Mouse (Mus musculus) stomach, embryonic 15.5 days (tissue): ENCODE results near the gene Skp2. TPM values are rescaled to one million over a fixed set of nuclear protein-coding genes. Genes with fewer than 3 reads are reported as not detected.

Experiments
- ATAC-seq: fragments of 200-750 bp; cut with Nextera tagmentation; 2 replicates; pipeline ENCODE4 v1.8.0; 2017; ENCODE audit warnings: low read depth, moderate number of reproducible peaks, moderate TSS enrichment; ENCODE audit not compliant: insufficient read depth, low FRiP score
- H3K27ac ChIP-seq: fragments of 300-500 bp; sonication (generic); 2 replicates; pipeline ENCODE4 v1.5.1; 2015; ENCODE audit warnings: mild to moderate bottlenecking, inconsistent platforms
- H3K27me3 ChIP-seq: fragments of 300-500 bp; sonication (generic); replicated peaks from 2 replicates; pipeline ENCODE4 v1.6.1; 2015; ENCODE audit warnings: inconsistent platforms
- H3K36me3 ChIP-seq: fragments of 300-500 bp; sonication (generic); 2 replicates; pipeline ENCODE4 v1.6.1; 2015; ENCODE audit warnings: inconsistent platforms
- H3K4me1 ChIP-seq: fragments of 300-500 bp; sonication (generic); 2 replicates; pipeline ENCODE4 v1.6.1; 2015; ENCODE audit warnings: inconsistent platforms
- H3K4me2 ChIP-seq: fragments of 300-500 bp; sonication (generic); 2 replicates; pipeline ENCODE4 v1.6.1; 2015; ENCODE audit warnings: mild to moderate bottlenecking, inconsistent platforms
- H3K4me3 ChIP-seq: fragments of 300-500 bp; sonication (generic); replicated peaks from 2 replicates; pipeline ENCODE4 v1.5.1; 2015; ENCODE audit warnings: inconsistent platforms
- H3K9ac ChIP-seq: fragments of 300-500 bp; sonication (generic); 2 replicates; pipeline ENCODE4 v1.6.1; 2015; ENCODE audit warnings: inconsistent platforms
- H3K9me3 ChIP-seq: fragments of 300-500 bp; sonication (generic); 2 replicates; pipeline ENCODE4 v1.6.1; 2016; ENCODE audit warnings: inconsistent platforms
- WGBS: fragments of 180-500 bp; shearing (Covaris S2); methylation state at CpG from one replicate; pipeline ENCODE4 v1.1.7; 2015; 5-methylcytosine and 5-hydroxymethylcytosine counted together
- polyA plus RNA-seq: library from polyadenylated mRNA; unstranded; fragments of >200 nt; fragmentation: Nextera tagmentation; extraction: Ambion mirVana; gene quantifications from 2 replicates; pipeline ENCODE4 v1.2.1, GENCODE M21; 2015

Gene Skp2
- polyA plus RNA-seq, 1 experiment from 2014 or later, result 52.5 TPM

DNA sequence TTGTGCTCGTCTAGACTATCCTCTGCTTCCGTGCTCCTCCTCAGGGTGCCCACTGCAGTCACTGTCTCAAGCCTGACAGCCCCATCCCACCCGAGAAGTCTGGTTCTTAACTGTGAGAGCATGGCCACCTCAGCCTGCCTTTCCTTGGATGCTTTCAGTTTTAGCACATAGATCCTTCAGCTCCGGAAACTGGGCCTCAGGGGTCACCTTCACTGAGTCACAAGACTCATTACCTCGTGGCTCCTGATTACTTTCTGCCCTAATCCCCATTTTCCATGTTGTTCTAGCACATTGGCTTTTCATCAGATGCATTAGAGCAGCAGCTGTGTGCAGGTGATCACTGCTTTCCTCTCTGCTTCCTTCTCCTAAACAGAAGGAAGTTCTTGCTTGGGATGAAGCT, 67.8 kb downstream of the Skp2 start:
- 70% methylated on average over 5 of the region's 5 CpGs for WGBS
- Histone ChIP-seq H3K4me2 (no peak overlapping the region), H3K4me1 (no peaks in the 10 kb centered on the region), H3K36me3 (peaks cover 5% of the 10 kb centered on the region; the same call in 1 of the 2 replicates), H3K27ac (no peak overlapping the region), H3K9ac (no peak overlapping the region), H3K27me3 (no peaks in the 10 kb centered on the region), H3K9me3 (no peaks in the 10 kb centered on the region), H3K4me3 (no peak overlapping the region)
- no peak for ATAC-seq

DNA sequence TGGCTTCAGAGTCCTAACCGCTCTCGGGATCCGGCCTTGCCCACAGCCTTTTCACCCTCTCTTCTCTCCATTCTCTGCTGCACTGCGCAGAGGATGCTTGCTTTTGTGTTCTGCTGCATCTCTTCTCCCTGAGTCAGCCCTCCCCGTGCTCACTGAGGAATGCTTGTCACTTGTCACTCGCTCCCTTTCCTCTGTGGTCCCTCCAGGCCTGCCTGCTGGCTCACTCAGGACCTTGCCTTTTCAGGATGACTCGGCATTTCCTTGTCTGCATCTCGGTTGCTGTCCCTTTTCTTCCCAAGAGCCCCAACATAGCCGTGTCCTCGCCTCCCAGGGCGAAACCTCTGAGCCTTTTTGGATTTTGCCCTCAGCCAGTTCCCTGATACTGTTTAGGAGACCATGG, 68.4 kb downstream of the Skp2 start:
- Histone ChIP-seq H3K36me3 (peaks cover 5% of the 10 kb centered on the region; the same call in 1 of the 2 replicates), H3K27me3 (no peaks in the 10 kb centered on the region), H3K9ac (no peak overlapping the region), H3K4me1 (no peaks in the 10 kb centered on the region), H3K4me3 (no peak overlapping the region), H3K4me2 (no peak overlapping the region), H3K27ac (no peak overlapping the region), H3K9me3 (no peaks in the 10 kb centered on the region)
- ATAC-seq, result no peak
- WGBS, result 81% methylated on average over 11 of the region's 11 CpGs

DNA sequence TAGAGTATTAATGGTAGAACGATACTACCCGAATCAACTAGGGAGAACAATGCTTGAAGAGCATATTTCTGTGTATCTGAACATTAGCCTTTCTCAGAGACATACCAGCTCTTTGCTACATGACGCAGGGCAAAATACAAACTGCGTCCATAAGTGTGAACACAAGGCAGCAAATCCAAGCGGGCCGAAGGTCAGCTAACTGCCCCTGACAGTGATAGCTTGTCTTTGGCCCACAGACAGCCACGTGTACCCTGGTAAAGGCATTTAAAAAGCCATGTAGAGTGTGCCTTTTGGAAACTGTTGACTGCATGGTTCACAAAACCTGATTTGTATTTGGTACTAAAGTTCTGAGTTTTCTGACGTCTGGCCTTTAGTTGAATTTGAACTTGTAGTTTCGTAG, 72.5 kb downstream of the Skp2 start:
- H3K27ac ChIP-seq, result no peak overlapping the region
- H3K36me3 ChIP-seq, result no peaks in the 10 kb centered on the region
- H3K9me3 ChIP-seq, result no peaks in the 10 kb centered on the region
- H3K4me2 ChIP-seq, result no peak overlapping the region
- no peak overlapping the region for H3K4me3 ChIP-seq
- no peak for ATAC-seq
- no peak overlapping the region for H3K9ac ChIP-seq
- 82% methylated on average over 9 of the region's 9 CpGs for WGBS
- no peaks in the 10 kb centered on the region for H3K27me3 ChIP-seq
- H3K4me1 ChIP-seq, result peaks cover 6% of the 10 kb centered on the region

GRCm38 (mm10) chr15:9081294-9081693, 73.9 kb downstream of the Skp2 start:
- no peaks in the 10 kb centered on the region for H3K9me3 ChIP-seq
- no peaks in the 10 kb centered on the region for H3K36me3 ChIP-seq
- 72% methylated on average over 3 of the region's 3 CpGs for WGBS
- no peaks in the 10 kb centered on the region for H3K27me3 ChIP-seq
- no peak overlapping the region for H3K4me2 ChIP-seq
- peaks cover 8% of the 10 kb centered on the region for H3K4me1 ChIP-seq
- ATAC-seq, result peak; percentile 38; the same call in 1 of the 2 replicates
- H3K27ac ChIP-seq, result no peak overlapping the region
- no peak overlapping the region for H3K4me3 ChIP-seq
- no peak overlapping the region for H3K9ac ChIP-seq

DNA sequence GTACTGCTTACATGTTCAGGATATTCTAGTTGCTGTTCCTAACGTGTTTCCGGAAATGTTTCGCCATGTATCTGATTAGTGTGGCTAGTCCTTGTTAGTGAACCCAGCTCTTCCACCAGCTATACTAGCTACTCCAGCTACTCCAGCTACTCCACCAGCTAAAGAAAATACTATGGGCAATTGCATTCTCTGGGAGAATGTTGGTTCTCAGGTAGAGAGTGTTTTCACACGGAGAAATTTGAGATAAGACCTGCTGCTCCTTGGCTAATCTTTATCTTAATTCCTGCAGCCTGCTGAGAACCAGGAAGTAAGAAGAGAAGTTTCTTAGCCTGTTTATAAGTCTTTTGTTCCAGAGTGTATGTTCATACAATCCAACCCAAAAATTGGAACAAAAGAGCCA, 75.0 kb downstream of the Skp2 start:
- Histone ChIP-seq H3K27me3 (no peaks in the 10 kb centered on the region), H3K9ac (no peak overlapping the region), H3K4me3 (no peak overlapping the region), H3K9me3 (no peaks in the 10 kb centered on the region), H3K4me2 (peak overlapping the region; percentile 19; the same call in 1 of the 2 replicates), H3K4me1 (peaks cover 10% of the 10 kb centered on the region), H3K36me3 (no peaks in the 10 kb centered on the region), H3K27ac (peak overlapping the region; percentile 40)
- peak; percentile 48; the same call in 1 of the 2 replicates for ATAC-seq
- WGBS, result 53% methylated on average over 4 of the region's 4 CpGs

DNA sequence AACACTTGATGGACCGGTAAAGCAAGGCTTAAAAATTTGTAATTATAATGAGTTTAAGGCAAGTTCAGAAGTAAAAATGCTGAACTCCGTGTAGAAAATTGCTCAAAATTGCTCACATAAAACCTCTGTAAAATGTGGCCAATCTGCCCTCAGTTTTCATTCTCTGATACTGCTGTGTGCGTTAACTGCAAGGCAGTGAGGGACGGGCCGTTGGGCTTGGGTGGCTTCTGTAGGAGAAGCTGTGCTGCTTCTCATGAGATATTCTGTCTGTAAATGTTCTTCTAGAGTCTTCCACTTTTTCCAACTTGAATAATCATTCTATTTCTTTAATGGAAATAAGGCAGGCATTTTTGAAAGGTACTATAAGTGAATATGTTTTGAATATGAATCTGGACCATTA, 75.6 kb downstream of the Skp2 start:
- no peak for ATAC-seq
- Histone ChIP-seq H3K36me3 (no peaks in the 10 kb centered on the region), H3K4me1 (peaks cover 15% of the 10 kb centered on the region), H3K27me3 (no peaks in the 10 kb centered on the region), H3K9me3 (no peaks in the 10 kb centered on the region), H3K27ac (peak overlapping the region; percentile 44; the same call in 1 of the 2 replicates), H3K9ac (no peak overlapping the region), H3K4me2 (no peak overlapping the region), H3K4me3 (no peak overlapping the region)
- WGBS, result 47% methylated on average over 5 of the region's 5 CpGs

- ATAC-seq, result peak; percentile 59; the same call in 1 of the 2 replicates
- Histone ChIP-seq H3K27me3 (no peaks in the 10 kb centered on the region), H3K9ac (no peak overlapping the region), H3K4me2 (no peak overlapping the region), H3K9me3 (no peaks in the 10 kb centered on the region), H3K4me1 (peaks cover 22% of the 10 kb centered on the region), H3K27ac (peak overlapping the region; percentile 49), H3K4me3 (no peak overlapping the region), H3K36me3 (no peaks in the 10 kb centered on the region)
- WGBS, result 54% methylated on average over 12 of the region's 12 CpGs
Observed at GRCm38 (mm10) chr15:9078481-9079300, 76.5 kb downstream of the Skp2 start.

DNA sequence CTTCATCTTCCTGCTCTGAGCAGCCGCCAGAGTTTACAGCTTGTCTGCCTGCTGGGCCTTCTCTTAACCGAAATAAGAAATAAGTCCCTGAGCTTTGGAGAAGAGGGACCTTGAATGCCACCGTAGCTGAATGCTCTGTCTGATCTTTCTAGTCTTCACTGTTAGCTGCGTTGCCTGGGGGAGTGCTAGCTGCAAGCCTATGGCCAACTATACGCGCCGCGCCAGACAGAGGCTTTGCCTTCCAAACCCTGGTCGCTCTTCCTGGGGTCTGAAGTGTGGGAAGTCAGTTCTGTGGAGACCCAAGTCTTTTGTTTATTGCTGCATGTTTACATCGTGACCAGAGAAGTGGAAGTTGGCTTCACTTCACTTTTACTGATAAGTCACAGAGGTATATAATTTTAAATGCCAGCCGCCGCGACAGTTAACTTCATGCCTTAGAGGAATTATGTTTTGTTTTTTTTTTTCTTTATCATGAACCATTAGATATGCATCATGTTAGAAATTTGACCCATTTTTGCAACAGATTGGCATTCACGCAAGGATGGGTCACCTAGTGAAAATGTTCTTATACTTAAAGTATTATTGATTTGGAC, 79.5 kb downstream of the Skp2 start:
- no peak overlapping the region for H3K9ac ChIP-seq
- no peak for ATAC-seq
- WGBS, result 44% methylated on average over 14 of the region's 14 CpGs

GRCm38 (mm10) chr15:9074671-9075070, 80.6 kb downstream of the Skp2 start:
- peak overlapping the region; percentile 31; the same call in 1 of the 2 replicates for H3K27ac ChIP-seq
- no peaks in the 10 kb centered on the region for H3K9me3 ChIP-seq
- H3K27me3 ChIP-seq, result no peaks in the 10 kb centered on the region
- no peak overlapping the region for H3K9ac ChIP-seq
- H3K4me1 ChIP-seq, result peaks cover 27% of the 10 kb centered on the region
- peak overlapping the region; percentile 11 for H3K4me2 ChIP-seq
- WGBS, result 7% methylated on average over 4 of the region's 4 CpGs
- H3K4me3 ChIP-seq, result no peak overlapping the region
- H3K36me3 ChIP-seq, result no peaks in the 10 kb centered on the region
- peak; percentile 58 for ATAC-seq

More for the DNA sequence above, 79.5 kb downstream of the Skp2 start:
- Histone ChIP-seq H3K36me3 (no peaks in the 10 kb centered on the region), H3K4me2 (no peak overlapping the region), H3K9me3 (no peaks in the 10 kb centered on the region), H3K4me3 (no peak overlapping the region), H3K4me1 (peaks cover 27% of the 10 kb centered on the region), H3K27ac (no peak overlapping the region), H3K27me3 (no peaks in the 10 kb centered on the region)

DNA sequence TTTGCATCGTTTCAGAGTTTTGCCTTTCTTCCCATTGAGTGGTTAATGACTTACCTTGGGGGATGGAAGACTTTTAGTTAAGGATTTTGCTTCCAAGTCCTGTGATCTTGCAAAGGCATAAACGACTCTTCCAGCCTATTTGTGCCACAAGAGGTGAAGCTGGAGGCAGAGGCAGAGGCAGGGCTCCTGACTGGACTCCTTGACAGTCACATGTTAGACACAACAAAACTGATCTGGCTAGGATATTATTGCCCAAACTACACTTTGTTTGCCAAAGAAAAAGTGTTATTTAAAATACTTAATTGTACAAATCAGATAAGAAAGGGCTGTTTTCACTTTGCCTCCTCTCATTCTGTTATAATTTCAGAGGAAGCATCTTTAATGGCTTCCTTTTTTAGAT, 81.1 kb downstream of the Skp2 start:
- Histone ChIP-seq H3K27ac (peak overlapping the region; percentile 27; the same call in 1 of the 2 replicates), H3K4me3 (no peak overlapping the region), H3K27me3 (no peaks in the 10 kb centered on the region), H3K36me3 (no peaks in the 10 kb centered on the region), H3K9me3 (no peaks in the 10 kb centered on the region), H3K9ac (no peak overlapping the region), H3K4me2 (no peak overlapping the region), H3K4me1 (peaks cover 25% of the 10 kb centered on the region)
- 22% methylated on average over 2 of the region's 2 CpGs for WGBS
- no peak for ATAC-seq

DNA sequence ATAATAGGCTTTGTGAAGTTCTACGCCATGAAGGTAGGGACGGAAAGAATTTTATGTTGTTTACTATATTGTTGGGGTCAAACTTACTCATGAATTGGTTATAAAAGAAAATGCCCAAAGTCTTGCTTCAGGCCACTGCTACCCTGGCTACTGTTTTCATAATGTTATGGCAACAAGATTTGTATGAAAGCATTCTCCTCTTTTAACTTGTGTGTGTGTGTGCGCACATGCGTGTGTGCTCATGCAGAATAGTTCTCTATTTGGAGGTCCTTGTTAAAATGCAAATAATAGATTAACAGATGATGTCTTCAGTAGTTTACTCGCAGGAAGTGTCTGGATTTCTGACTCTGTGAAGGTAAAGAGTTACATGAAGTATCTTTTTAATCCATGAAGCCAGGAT, 81.5 kb downstream of the Skp2 start:
- Histone ChIP-seq H3K9ac (no peak overlapping the region), H3K9me3 (no peaks in the 10 kb centered on the region), H3K4me3 (peak overlapping the region; percentile 92; the same call in 1 of the 2 replicates), H3K27me3 (no peaks in the 10 kb centered on the region), H3K36me3 (no peaks in the 10 kb centered on the region), H3K4me2 (peak overlapping the region; percentile 71), H3K4me1 (peaks cover 23% of the 10 kb centered on the region), H3K27ac (no peak overlapping the region)
- ATAC-seq, result no peak
- WGBS, result 67% methylated on average over 5 of the region's 5 CpGs

DNA sequence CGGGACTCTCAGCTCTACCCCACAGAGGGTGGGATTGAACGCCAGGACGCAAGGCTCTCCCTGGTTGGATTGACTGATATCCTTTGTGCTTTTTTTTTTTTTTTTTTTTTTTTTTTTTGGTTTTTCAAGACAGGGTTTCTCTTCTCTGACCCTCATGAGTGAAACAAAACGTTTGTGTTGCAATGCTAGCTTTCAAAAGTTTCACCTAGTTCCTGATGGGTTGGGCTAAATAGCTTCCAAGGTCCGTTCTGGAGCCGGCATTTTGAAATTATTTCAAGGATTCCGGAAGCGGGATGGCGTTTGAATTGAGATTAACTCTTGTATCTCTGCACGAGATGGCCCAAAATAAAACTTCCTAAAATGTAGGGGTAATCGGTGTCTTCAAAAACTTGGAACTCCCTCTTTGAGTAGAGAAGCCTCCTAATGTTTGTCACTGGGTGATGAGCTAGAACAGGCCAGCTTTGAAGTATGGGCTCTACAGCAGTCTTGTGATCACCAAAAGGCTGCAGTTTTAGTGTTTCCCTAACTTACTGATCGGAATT, 82.1 kb downstream of the Skp2 start:
- H3K4me3 ChIP-seq, result peak overlapping the region; percentile 92
- H3K4me2 ChIP-seq, result peak overlapping the region; percentile 71
- H3K9ac ChIP-seq, result no peak overlapping the region
- ATAC-seq, result no peak
- 0 out of 2 replicates have a peak overlapping the region, but pooled peaks have one; percentile 44 for H3K27ac ChIP-seq
- WGBS, result 23% methylated on average over 12 of the region's 12 CpGs
- no peaks in the 10 kb centered on the region for H3K36me3 ChIP-seq
- no peaks in the 10 kb centered on the region for H3K27me3 ChIP-seq
- H3K4me1 ChIP-seq, result peaks cover 21% of the 10 kb centered on the region
- H3K9me3 ChIP-seq, result no peaks in the 10 kb centered on the region
